Mouse (Mus musculus) kidney, adult 2 months (tissue): ENCODE measurements around the gene Wap. TPM values are rescaled to one million over a fixed set of nuclear protein-coding genes. Genes with fewer than 3 reads are reported as not detected.

Experiments used
- DNase-seq: peaks from one replicate; pipeline ENCODE4 v3.0.0; 2021
- H3K27ac ChIP-seq: fragments of 200-500 bp; 2 replicates; pipeline ENCODE4 v1.5.1; 2012; ENCODE audit warnings: low read depth, low read length, control low read depth, inconsistent platforms; ENCODE audit not compliant: insufficient read depth
- H3K27me3 ChIP-seq: fragments of 200-500 bp; replicated peaks from 2 replicates; pipeline ENCODE4 v1.6.1; 2012; ENCODE audit warnings: mild to moderate bottlenecking, moderate library complexity, low read length, inconsistent platforms; ENCODE audit not compliant: control insufficient read depth, insufficient read depth
- H3K36me3 ChIP-seq: fragments of 200-500 bp; 2 replicates; pipeline ENCODE4 v1.6.1; 2012; ENCODE audit warnings: mild to moderate bottlenecking, moderate library complexity, low read length, inconsistent platforms; ENCODE audit not compliant: control insufficient read depth, insufficient read depth
- H3K4me1 ChIP-seq: fragments of 200-500 bp; 2 replicates; pipeline ENCODE4 v1.6.1; 2011; ENCODE audit warnings: low read length; ENCODE audit not compliant: control insufficient read depth, insufficient read depth
- H3K4me3 ChIP-seq: fragments of 200-500 bp; 2 replicates; pipeline ENCODE4 v1.5.1; 2011; ENCODE audit warnings: mild to moderate bottlenecking, low read depth, low read length, control low read depth; ENCODE audit not compliant: insufficient read depth
- CTCF ChIP-seq: fragments of 200-500 bp; conservative IDR thresholded peaks from 2 replicates; pipeline ENCODE4 v1.5.1; 2011; ENCODE audit warnings: low read depth, mild to moderate bottlenecking, control low read depth, low read length, moderate library complexity, mixed read lengths; ENCODE audit not compliant: insufficient read depth, insufficient read length
- POLR2A ChIP-seq: fragments of 200-500 bp; IDR thresholded peaks from one replicate; pipeline ENCODE4 v1.6.1; 2011; ENCODE audit warnings: low read depth, low read length, control low read depth
- WGBS: fragments of 180-500 bp; shearing (Covaris S2); methylation state at CpG from one replicate; pipeline ENCODE4 v1.1.7; 2018; 5-methylcytosine and 5-hydroxymethylcytosine counted together
- polyA plus RNA-seq: library from polyadenylated mRNA; depleted of rRNA; stranded (reverse); fragments of >200 nt; gene quantifications from 2 replicates; pipeline ENCODE4 v1.2.3, GENCODE M21; 2012

Gene Wap
- polyA plus RNA-seq, 1 experiment, result not detected

DNA sequence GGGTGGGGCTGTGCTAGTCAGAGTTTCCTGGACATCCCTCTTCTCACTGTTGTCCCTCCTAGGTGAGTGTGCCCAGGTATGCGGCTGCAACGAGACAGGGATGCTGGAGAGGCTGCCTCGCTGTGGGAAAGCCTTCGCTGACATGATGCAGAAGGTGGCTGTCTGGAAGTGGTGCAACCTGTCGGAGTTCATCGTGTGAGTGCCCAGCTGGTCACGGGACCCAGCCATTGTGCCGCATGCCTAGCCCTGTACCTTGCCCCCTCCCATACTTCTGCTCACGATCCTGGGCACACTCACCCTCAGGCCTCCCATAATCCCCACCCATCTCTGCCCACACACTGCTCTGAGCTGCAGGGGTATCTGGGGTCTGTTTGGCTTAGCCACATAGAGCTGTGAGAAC, 36.3 kb upstream of the Wap start:
- peaks cover 33% of the 10 kb centered on the region for H3K4me1 ChIP-seq
- DNase-seq, result peak; percentile 45
- H3K27ac ChIP-seq, result peak overlapping the region; percentile 12
- H3K27me3 ChIP-seq, result no peaks in the 10 kb centered on the region
- no peak for TF ChIP-seq CTCF
- TF ChIP-seq POLR2A, result no peak
- 70% methylated on average over 9 of the region's 9 CpGs for WGBS
- H3K4me3 ChIP-seq, result no peak overlapping the region
- H3K36me3 ChIP-seq, result no peaks in the 10 kb centered on the region

DNA sequence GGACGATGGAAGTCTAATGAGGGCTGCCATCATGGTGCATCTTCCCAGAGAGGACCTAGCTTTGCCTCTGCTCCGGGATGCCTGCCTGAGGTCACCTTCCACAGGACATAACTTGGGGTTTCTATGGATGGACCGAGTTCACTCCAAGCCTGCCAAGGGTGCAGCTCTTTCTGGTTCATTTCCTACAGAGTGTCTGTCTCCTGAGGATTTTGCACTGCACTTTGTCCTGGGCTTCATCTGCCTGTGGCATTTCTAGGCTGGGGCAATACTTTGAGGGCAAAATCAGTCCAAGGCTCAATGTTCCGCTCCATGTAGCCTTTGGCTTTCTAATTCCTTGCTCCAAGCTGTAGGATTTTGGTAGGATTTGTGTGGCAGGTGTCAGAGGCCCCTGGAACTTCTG, 32.4 kb upstream of the Wap start:
- WGBS, result 66% methylated on average over 4 of the region's 4 CpGs
- Histone ChIP-seq H3K27me3 (no peaks in the 10 kb centered on the region), H3K4me1 (peaks cover 21% of the 10 kb centered on the region), H3K36me3 (no peaks in the 10 kb centered on the region), H3K4me3 (no peak overlapping the region), H3K27ac (0 out of 2 replicates have a peak overlapping the region, but pooled peaks have one; percentile 36)
- TF ChIP-seq POLR2A (no peak), CTCF (no peak)
- DNase-seq, result peak; percentile 89

DNA sequence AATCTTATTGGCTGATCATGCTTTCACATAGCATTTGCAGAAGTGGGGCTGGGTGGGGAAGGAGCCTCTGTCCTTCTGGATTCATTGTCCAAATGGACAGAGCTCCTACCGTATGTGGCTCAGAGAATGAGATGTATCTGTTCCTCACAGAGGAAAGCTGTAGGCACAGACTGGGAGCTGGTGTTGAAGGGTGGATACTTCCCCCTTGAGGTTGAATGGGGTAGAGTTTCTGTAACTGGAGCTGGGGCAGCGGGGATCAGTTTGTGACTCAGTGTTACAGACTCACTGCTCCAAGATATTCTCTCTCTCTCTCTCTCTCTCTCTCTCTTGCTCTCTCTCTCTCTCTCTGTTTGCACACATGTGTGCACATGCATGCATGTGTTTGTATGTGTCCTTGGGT, 31.6 kb upstream of the Wap start:
- H3K27ac ChIP-seq, result no peak overlapping the region
- peaks cover 19% of the 10 kb centered on the region for H3K4me1 ChIP-seq
- DNase-seq, result no peak
- no peaks in the 10 kb centered on the region for H3K27me3 ChIP-seq
- TF ChIP-seq POLR2A (no peak), CTCF (no peak)
- no peaks in the 10 kb centered on the region for H3K36me3 ChIP-seq
- WGBS, result 68% methylated on average over 2 of the region's 2 CpGs
- H3K4me3 ChIP-seq, result no peak overlapping the region

DNA sequence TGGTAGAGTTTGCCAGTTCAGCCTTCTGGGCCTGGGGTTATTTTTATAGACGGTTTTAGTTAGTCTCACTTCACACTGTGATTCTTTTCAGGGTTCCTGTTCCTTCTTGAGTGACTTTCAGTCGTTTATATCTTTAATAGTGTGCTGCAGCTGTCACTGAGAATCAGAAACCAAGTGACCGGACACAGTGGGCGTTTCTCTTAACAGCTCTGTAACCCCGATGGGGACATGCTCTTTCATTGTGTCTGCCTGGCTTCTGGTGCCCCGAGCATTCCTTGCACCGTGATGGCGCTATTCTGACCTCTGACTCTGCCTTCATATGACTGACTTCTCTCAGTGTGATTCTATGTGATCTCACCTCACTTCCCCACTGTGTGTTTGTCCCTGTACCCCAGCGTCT, 30.6 kb upstream of the Wap start:
- 42% methylated on average over 9 of the region's 9 CpGs for WGBS
- DNase-seq, result peak; percentile 30
- H3K27ac ChIP-seq, result no peak overlapping the region

DNA sequence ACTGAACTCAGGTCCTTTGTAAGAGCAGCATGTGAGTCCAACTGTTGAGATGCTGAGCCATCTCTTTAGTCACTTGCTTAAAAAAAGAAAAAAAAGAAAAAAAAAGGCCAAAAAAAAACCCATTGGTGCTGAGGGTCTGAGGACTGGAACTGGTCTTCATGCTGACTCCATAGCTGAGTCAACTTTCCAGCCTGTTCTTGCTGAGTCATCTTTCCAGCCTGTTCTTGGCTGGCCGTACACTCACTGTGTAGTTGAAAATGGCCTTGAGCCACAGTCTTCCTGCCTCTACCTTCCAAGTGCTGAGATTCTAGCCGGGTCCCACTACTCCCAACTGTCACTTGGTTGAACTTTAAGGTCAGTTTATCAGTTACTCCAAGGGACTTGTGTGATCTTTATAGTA, 28.2 kb upstream of the Wap start:
- no peak overlapping the region for H3K4me3 ChIP-seq
- no peaks in the 10 kb centered on the region for H3K27me3 ChIP-seq
- H3K4me1 ChIP-seq, result peaks cover 11% of the 10 kb centered on the region
- no peak for TF ChIP-seq POLR2A
- TF ChIP-seq CTCF, result no peak
- WGBS, result 44% methylated on average over 2 of the region's 2 CpGs
- no peaks in the 10 kb centered on the region for H3K36me3 ChIP-seq
- no peak for DNase-seq
- H3K27ac ChIP-seq, result no peak overlapping the region

More for the DNA sequence above, 30.6 kb upstream of the Wap start:
- H3K36me3 ChIP-seq, result no peaks in the 10 kb centered on the region
- H3K4me3 ChIP-seq, result no peak overlapping the region
- peaks cover 15% of the 10 kb centered on the region for H3K4me1 ChIP-seq
- TF ChIP-seq POLR2A (no peak), CTCF (no peak)
- no peaks in the 10 kb centered on the region for H3K27me3 ChIP-seq

DNA sequence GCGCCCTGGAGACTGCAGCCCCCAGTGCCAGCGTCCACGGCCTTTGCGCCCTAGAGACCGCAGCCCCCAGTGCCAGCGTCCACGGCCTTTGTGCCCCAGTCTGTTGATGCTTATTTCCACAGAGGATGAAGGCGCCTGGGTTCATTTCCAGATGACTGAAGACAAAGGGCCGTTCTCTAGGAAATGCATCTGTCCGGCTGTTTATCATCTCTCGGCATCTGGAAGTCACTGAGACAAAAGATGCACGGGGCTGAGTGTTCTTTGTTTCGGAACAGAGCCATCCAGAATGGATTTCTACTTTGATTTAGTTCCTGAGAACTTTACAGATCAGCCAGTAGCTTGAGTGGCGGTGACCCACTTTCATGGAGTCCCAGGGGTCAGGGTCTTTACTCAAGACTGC, 22.8 kb upstream of the Wap start:
- H3K27ac ChIP-seq, result peak overlapping the region; percentile 19; the same call in 1 of the 2 replicates
- peak; percentile 68 for DNase-seq
- H3K36me3 ChIP-seq, result no peaks in the 10 kb centered on the region
- 76% methylated on average over 14 of the region's 14 CpGs for WGBS
- H3K4me3 ChIP-seq, result no peak overlapping the region
- TF ChIP-seq POLR2A (no peak), CTCF (no peak)
- no peaks in the 10 kb centered on the region for H3K27me3 ChIP-seq
- H3K4me1 ChIP-seq, result no peaks in the 10 kb centered on the region

DNA sequence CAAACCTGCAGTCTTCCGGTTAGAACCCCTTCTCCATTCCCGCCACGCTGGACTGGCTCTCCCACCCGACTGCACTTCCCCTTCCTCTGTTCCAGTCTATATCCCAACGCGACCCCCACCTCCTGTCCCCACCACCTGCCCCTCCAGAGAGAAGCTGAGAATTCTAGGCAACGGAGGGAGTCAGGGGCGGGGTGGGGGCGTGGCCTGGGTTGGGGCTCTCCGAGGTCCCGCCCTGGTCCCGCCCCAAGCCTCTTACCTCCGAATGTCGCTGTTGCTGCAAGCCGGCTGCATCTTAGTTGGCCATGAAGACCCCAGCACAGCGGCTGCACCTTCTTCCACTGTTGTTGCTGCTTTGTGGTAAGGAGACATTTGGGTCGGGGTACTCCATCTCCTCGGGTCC, 19.8 kb upstream of the Wap start, which contains the start of gene Ramp3:
Gene Ramp3, plus strand, starts transcription at position 251 of the 400 bp plus-strand sequence.
- 1% methylated on average over 18 of the region's 18 CpGs for WGBS
- H3K27ac ChIP-seq, result no peak within 1 kb of the TSS
- TF ChIP-seq POLR2A (no peak), CTCF (no peak)
- H3K4me3 ChIP-seq, result peak within 1 kb of the TSS; percentile 65
- no peaks in the 10 kb centered on the region for H3K36me3 ChIP-seq
- peak; percentile 52 for DNase-seq
- no peaks in the 10 kb centered on the region for H3K27me3 ChIP-seq
- H3K4me1 ChIP-seq, result no peaks in the 10 kb centered on the region
